Mouse (Mus musculus): Measurements from ENCODE around the gene Dynlt1b. TPM values are rescaled to one million over a fixed set of nuclear protein-coding genes. Genes with fewer than 3 reads are reported as not detected.
"Not testable (repeated sequence)": the region's sequence is repeated elsewhere in the genome, so short reads cannot be mapped to it uniquely, and the experiment has no call there.

The Dynlt1b gene
- polyA plus RNA-seq, 1 experiment = 470 TPM

DNA sequence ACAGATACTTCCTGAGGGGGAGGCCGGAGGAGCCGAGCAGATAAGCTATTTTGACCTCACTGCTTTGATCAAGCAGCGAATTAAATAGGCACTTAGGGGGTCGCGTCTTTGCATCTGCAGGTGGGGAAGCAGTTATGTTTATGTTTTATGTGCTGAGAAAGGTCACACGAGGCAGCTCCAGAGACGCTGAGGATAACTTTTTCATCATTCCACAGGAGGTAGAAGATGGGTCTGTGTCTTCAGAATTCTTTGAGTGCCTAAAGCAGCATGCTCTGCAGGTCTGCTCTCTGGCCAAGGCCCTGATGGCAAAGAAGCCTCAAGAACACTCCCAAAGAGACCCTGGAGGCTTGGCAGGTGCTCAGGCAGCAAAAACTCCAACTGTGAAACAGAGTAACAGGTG, 31.1 kb upstream of the Dynlt1b start:
- H3K4me3 ChIP-seq (ENCODE audit: control insufficient read depth, insufficient read depth, low read length); DNase-seq; H3K27me3 ChIP-seq (ENCODE audit: control insufficient read depth, insufficient read depth, low read length); H3K36me3 ChIP-seq (ENCODE audit: control insufficient read depth, insufficient read depth, low read length); H3K27ac ChIP-seq (ENCODE audit: control insufficient read depth, insufficient read depth, low read length); H3K4me1 ChIP-seq (replicated peaks; ENCODE audit: control insufficient read depth, insufficient read depth, low read length): not testable (repeated sequence)
- 88% methylated on average over 7 of the region's 7 CpGs for WGBS

DNA sequence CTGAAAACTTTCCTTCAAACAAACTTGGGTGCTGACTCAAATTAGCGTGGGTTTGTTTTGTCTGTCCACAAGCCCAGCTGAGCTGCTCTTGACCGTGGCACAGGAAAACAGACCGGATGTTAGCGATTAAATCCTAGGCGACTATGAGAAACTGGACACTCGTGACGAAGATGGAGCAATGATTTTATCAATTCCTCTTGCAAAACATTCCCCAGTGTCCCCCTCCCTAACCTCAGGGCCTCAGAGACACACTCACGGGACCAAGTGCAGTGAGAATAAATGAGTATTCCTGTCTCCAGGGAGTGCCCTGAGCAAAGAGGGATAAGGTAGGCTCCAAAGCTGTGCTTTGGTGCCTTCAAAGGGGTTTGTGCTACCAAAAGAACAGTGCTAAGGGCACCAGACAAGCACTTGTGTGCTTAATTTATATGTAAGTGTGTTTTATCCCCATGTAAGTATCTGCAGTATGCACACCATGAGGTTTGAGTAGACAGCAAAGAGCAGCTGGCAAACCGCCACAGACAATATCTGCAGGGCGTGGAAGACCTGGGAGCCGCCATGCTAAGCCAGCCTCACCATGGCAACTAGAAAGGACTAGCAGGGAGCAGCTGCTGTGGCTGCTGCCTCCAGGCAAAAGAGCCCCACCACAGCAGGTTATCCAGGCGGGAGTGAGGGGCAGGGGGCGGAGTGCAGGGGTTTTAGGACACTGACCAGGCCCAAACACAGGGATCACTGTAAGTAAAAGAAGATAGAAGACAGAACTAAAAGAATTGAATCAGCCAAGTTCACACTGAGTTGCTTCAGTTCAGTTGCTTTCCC, 30.4 kb upstream of the Dynlt1b start:
- H3K27ac ChIP-seq (ENCODE audit: control insufficient read depth, insufficient read depth, low read length); H3K27me3 ChIP-seq (ENCODE audit: control insufficient read depth, insufficient read depth, low read length); DNase-seq; H3K36me3 ChIP-seq (ENCODE audit: control insufficient read depth, insufficient read depth, low read length); H3K4me3 ChIP-seq (ENCODE audit: control insufficient read depth, insufficient read depth, low read length); H3K4me1 ChIP-seq (replicated peaks; ENCODE audit: control insufficient read depth, insufficient read depth, low read length): not testable (repeated sequence)
- WGBS = 90% methylated on average over 9 of the region's 13 CpGs

DNA sequence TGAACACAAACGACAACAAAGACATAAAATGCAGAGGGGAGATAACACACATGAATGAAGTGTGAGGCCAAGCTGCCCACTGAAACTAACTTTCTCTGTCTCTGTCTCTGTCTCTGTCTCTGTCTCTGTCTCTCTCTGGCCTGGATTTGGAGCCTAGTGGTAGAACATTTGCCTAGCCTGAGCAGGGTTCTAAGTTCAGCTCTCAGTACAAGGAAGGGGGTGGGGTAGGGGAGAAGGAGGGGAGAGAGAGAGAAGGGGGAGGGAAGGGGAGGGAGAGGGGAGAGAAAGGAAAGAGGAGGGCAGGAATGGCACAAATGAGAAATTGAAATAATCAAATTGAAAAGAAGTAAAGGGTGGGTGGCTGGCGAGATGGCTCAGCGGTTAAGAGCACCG, 29.8 kb upstream of the Dynlt1b start:
- H3K36me3 ChIP-seq (ENCODE audit: control insufficient read depth, insufficient read depth, low read length); DNase-seq; H3K4me3 ChIP-seq (ENCODE audit: control insufficient read depth, insufficient read depth, low read length); H3K27ac ChIP-seq (ENCODE audit: control insufficient read depth, insufficient read depth, low read length); H3K4me1 ChIP-seq (replicated peaks; ENCODE audit: control insufficient read depth, insufficient read depth, low read length); H3K27me3 ChIP-seq (ENCODE audit: control insufficient read depth, insufficient read depth, low read length): not testable (repeated sequence)
- WGBS = 93% methylated on average over 4 of the region's 4 CpGs

DNA sequence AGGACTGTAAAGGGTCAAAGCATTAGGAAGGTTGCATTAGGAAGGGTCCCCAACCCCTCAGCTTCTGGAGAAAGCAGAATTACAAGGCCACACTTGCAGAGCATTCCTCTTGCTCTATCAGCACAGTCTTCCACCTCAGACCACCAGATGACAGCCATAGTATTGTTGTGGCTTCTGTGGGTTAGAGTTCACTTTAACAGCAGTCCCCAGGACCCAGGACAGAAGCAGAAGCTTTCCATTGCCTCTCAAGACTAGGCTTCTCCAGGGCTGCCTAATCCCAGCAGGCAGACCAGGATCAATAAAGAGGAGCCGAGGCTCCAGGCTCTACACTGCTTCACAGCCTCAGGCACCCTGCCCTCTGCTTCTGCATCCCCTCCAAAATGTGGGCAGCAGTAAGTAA, 25.4 kb upstream of the Dynlt1b start:
- 65% methylated on average over 1 of the region's 1 CpGs for WGBS
- H3K27me3 ChIP-seq (ENCODE audit: control insufficient read depth, insufficient read depth, low read length); H3K4me3 ChIP-seq (ENCODE audit: control insufficient read depth, insufficient read depth, low read length); H3K36me3 ChIP-seq (ENCODE audit: control insufficient read depth, insufficient read depth, low read length); DNase-seq; H3K27ac ChIP-seq (ENCODE audit: control insufficient read depth, insufficient read depth, low read length); H3K4me1 ChIP-seq (replicated peaks; ENCODE audit: control insufficient read depth, insufficient read depth, low read length): not testable (repeated sequence)

DNA sequence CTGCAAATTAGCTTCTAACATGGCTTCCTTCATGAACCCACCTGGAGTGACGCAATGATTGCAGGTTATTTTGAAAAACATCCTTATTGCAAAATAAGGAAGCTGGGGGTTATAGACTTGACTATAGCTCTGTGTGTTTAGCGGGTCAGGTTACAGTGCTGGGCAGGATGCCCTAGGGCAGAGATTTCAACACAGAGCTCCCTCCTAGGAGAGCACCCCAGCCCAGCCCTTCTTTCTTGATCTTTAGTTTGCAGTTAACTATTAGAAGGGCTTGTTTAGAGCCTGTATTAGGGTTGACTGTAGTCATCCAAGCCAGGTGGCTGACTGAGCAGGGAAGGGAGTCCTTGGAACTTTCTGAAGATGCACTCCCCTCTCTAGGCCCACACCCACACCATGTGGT, 22.9 kb upstream of the Dynlt1b start:
- not testable (repeated sequence) for H3K4me1 ChIP-seq (replicated peaks; ENCODE audit: control insufficient read depth, insufficient read depth, low read length); H3K4me3 ChIP-seq (ENCODE audit: control insufficient read depth, insufficient read depth, low read length); DNase-seq; H3K36me3 ChIP-seq (ENCODE audit: control insufficient read depth, insufficient read depth, low read length); H3K27ac ChIP-seq (ENCODE audit: control insufficient read depth, insufficient read depth, low read length); H3K27me3 ChIP-seq (ENCODE audit: control insufficient read depth, insufficient read depth, low read length)
- WGBS = 91% methylated on average over 1 of the region's 2 CpGs

DNA sequence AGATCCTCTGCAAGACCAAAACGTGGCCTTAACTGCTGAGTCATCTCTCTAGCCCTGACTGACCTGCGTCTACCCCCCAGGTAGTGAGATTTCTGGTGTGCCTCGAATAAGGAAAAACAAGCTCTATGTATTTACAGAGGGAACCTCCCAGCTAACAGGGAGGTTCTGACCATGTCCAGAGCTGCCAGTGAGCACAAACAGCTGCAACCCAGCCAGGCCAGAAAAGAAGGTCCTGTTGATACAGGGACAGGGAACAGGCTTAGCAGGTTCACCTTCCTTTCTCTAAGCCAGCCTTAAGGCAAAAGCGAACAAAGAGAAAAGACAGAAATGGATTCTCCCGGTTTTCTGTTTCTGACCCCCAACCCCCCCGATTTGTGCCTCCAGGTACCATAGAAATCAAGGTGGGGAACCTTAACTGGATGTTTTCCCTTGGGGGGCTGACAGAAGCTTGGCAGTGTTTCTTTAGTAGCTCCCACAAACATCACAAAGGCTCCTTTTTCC, 19.1 kb upstream of the Dynlt1b start:
- H3K4me1 ChIP-seq (replicated peaks; ENCODE audit: control insufficient read depth, insufficient read depth, low read length); H3K36me3 ChIP-seq (ENCODE audit: control insufficient read depth, insufficient read depth, low read length); DNase-seq; H3K27me3 ChIP-seq (ENCODE audit: control insufficient read depth, insufficient read depth, low read length); H3K27ac ChIP-seq (ENCODE audit: control insufficient read depth, insufficient read depth, low read length); H3K4me3 ChIP-seq (ENCODE audit: control insufficient read depth, insufficient read depth, low read length): not testable (repeated sequence)
- WGBS = 84% methylated on average over 6 of the region's 6 CpGs

DNA sequence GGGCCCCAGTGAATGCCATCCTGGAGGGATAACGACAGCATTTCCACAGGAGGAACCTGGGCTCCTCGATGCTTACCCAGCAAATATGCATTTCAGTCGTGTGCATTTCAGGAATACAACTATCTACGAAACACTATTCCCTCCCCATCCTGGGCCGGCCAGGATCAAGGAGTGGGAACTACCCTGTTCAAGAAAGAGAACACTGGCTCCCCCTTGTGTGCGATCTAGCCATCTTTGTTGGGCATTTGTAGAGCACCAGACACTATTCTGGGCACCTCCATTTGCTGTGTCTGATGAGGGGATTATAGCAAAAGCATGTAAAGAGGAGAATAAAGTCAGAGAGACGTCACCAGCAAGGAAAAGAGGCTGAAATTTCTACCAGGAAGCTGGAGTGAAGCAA, 12.8 kb upstream of the Dynlt1b start:
- not testable (repeated sequence) for H3K27ac ChIP-seq (ENCODE audit: control insufficient read depth, insufficient read depth, low read length); H3K4me3 ChIP-seq (ENCODE audit: control insufficient read depth, insufficient read depth, low read length); DNase-seq; H3K4me1 ChIP-seq (replicated peaks; ENCODE audit: control insufficient read depth, insufficient read depth, low read length); H3K36me3 ChIP-seq (ENCODE audit: control insufficient read depth, insufficient read depth, low read length); H3K27me3 ChIP-seq (ENCODE audit: control insufficient read depth, insufficient read depth, low read length)
- 68% methylated on average over 5 of the region's 7 CpGs for WGBS

DNA sequence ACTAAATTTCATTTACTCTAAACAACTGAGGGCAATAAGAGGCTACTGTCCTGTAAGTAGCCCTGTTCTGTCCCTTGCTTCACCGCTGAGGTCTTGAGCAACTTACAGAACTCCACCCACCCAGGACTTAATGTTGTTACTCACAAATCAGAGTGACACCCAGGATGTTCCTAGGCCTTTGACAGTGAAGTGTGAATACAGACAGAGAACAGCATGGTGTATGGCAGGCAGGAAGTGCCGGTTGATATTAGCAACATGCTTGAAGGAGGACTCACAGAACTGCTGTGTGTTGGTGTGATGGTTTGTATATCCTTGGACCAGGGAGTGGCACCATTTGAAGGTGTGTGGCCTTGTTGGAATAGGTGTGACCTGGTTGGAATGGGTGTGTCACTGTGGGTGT, 9.4 kb upstream of the Dynlt1b start:
- H3K27me3 ChIP-seq (ENCODE audit: control insufficient read depth, insufficient read depth, low read length); H3K4me3 ChIP-seq (ENCODE audit: control insufficient read depth, insufficient read depth, low read length); DNase-seq; H3K27ac ChIP-seq (ENCODE audit: control insufficient read depth, insufficient read depth, low read length); H3K36me3 ChIP-seq (ENCODE audit: control insufficient read depth, insufficient read depth, low read length): not testable (repeated sequence)
- H3K4me1 ChIP-seq (replicated peaks; ENCODE audit: control insufficient read depth, insufficient read depth, low read length) = peaks cover 25% of the 10 kb centered on the region
- WGBS = 82% methylated on average over 2 of the region's 2 CpGs

DNA sequence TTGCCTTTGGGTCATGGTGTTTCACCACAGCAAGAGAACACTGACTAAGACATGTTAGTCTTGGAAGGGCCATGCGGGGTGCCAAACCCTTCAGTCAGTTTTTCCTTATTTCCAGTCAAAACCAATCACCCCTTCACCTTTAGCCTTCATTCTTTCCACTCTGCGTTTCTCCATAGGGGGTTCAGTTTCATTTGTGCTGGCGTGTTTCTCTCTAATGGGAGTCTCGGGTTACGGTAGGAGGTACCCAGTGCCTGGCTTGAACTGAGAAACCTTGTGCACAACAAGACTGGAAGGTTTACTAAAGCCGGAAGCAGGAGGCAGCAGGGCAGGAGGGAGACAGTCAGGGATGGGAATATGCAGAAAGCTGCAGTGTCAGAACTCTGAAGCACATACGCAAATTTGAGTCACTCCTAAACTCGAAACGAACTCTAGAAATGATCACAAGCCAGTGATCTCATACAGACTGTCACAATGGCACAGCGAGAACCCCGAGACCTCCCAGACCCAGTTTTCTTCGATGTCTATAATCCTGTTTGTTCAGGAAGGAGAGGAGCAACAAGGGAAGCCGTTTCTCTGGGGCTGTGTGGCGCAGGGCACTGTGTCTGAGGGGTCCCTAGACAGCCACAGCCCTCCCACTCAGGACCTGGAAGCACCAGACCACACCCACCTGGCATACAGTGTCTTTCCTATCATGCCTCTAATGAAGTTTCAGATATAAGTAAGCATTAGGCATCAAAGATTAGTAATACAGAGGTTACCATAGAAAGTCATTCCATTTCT, 8.2 kb upstream of the Dynlt1b start:
- not testable (repeated sequence) for H3K36me3 ChIP-seq (ENCODE audit: control insufficient read depth, insufficient read depth, low read length); H3K27me3 ChIP-seq (ENCODE audit: control insufficient read depth, insufficient read depth, low read length); H3K27ac ChIP-seq (ENCODE audit: control insufficient read depth, insufficient read depth, low read length); H3K4me3 ChIP-seq (ENCODE audit: control insufficient read depth, insufficient read depth, low read length); DNase-seq
- WGBS = 90% methylated on average over 14 of the region's 14 CpGs
- H3K4me1 ChIP-seq (replicated peaks; ENCODE audit: control insufficient read depth, insufficient read depth, low read length) = peaks cover 26% of the 10 kb centered on the region

DNA sequence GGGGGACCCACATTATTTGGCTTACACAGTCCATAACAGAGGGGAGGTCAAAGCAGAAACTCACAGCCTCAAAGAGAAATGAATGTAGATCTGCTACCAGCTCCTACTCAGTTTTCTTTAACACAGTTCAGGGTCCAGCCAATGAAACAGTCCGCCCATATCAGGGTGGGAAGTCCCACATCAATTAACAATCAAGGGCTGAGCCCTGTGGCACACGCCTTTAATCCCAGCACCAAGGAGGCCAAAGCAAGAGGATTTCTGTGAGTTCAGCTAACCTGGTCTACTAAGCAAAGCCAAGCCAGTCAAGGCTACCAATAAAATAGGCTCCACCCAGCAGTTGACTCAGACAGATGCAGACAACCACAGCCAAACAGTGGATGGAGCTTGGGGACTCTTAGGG, 7.5 kb upstream of the Dynlt1b start:
- DNase-seq; H3K36me3 ChIP-seq (ENCODE audit: control insufficient read depth, insufficient read depth, low read length); H3K27me3 ChIP-seq (ENCODE audit: control insufficient read depth, insufficient read depth, low read length); H3K4me3 ChIP-seq (ENCODE audit: control insufficient read depth, insufficient read depth, low read length): not testable (repeated sequence)
- Histone ChIP-seq H3K4me1 (replicated peaks; ENCODE audit: control insufficient read depth, insufficient read depth, low read length) (peaks cover 28% of the 10 kb centered on the region), H3K27ac (ENCODE audit: control insufficient read depth, insufficient read depth, low read length) (peak overlapping the region; percentile 18; the same call in 1 of the 2 replicates)
- WGBS = 59% methylated on average over 2 of the region's 2 CpGs

DNA sequence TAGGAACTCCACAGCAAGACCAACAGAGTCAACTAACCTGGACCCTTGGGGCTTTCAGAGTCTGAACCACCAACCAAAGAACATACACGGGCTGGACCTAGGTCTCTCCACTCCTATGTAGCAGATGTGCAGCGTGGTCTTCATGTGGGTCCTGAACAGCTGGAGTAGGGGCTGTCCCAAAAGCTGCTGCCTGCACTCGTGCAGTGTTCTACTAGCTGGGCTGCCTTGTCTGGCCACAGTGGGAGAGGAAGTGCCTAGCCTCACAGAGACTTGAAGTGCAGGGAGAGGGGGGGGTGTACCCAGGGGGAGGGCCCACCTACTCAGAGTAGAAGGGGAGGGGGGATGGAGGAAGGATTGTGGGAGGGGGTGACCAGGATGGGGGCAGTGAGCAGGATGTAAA, 7.1 kb upstream of the Dynlt1b start:
- H3K36me3 ChIP-seq (ENCODE audit: control insufficient read depth, insufficient read depth, low read length); H3K4me3 ChIP-seq (ENCODE audit: control insufficient read depth, insufficient read depth, low read length); H3K27me3 ChIP-seq (ENCODE audit: control insufficient read depth, insufficient read depth, low read length): not testable (repeated sequence)
- Histone ChIP-seq H3K4me1 (replicated peaks; ENCODE audit: control insufficient read depth, insufficient read depth, low read length) (peaks cover 28% of the 10 kb centered on the region), H3K27ac (ENCODE audit: control insufficient read depth, insufficient read depth, low read length) (peak overlapping the region; percentile 50; the same call in 1 of the 2 replicates)
- DNase-seq = peak; percentile 61
- WGBS = 2% methylated on average over 3 of the region's 3 CpGs

Measured in thymus, adult 2 months (tissue).